Mouse (Mus musculus) forebrain, embryonic 13.5 days (tissue): ENCODE measurements around the gene Syde2. TPM values are rescaled to one million over a fixed set of nuclear protein-coding genes. Genes with fewer than 3 reads are reported as not detected.

Source experiments
- ATAC-seq: fragments of 200-750 bp; cut with Nextera tagmentation; 2 replicates; pipeline ENCODE4 v1.8.0; 2017
- H3K27ac ChIP-seq: fragments of 300-500 bp; sonication (generic); 2 replicates; pipeline ENCODE4 v1.5.1; 2015; ENCODE audit warnings: inconsistent platforms, mild to moderate bottlenecking, moderate library complexity
- H3K27me3 ChIP-seq: fragments of 300-500 bp; sonication (generic); 2 replicates; pipeline ENCODE4 v1.6.1; 2015; ENCODE audit warnings: mild to moderate bottlenecking, inconsistent platforms
- H3K36me3 ChIP-seq: fragments of 300-500 bp; sonication (generic); 2 replicates; pipeline ENCODE4 v1.6.1; 2015; ENCODE audit warnings: mild to moderate bottlenecking, inconsistent platforms; ENCODE audit not compliant: poor library complexity, severe bottlenecking
- H3K4me1 ChIP-seq: fragments of 300-500 bp; sonication (generic); 2 replicates; pipeline ENCODE4 v1.6.1; 2015; ENCODE audit warnings: inconsistent platforms
- H3K4me2 ChIP-seq: fragments of 300-500 bp; sonication (generic); 2 replicates; pipeline ENCODE4 v1.6.1; 2015; ENCODE audit warnings: inconsistent platforms, mild to moderate bottlenecking, moderate library complexity
- H3K4me3 ChIP-seq: fragments of 300-500 bp; sonication (generic); 2 replicates; pipeline ENCODE4 v1.5.1; 2015; ENCODE audit warnings: mild to moderate bottlenecking, inconsistent platforms
- H3K9ac ChIP-seq: fragments of 300-500 bp; sonication (generic); 2 replicates; pipeline ENCODE4 v1.6.1; 2015; ENCODE audit warnings: mild to moderate bottlenecking, inconsistent platforms
- H3K9me3 ChIP-seq: fragments of 300-500 bp; sonication (generic); replicated peaks from 2 replicates; pipeline ENCODE4 v1.6.1; 2016; ENCODE audit warnings: inconsistent platforms
- WGBS: fragments of 180-500 bp; shearing (Covaris S2); methylation state at CpG from one replicate; pipeline ENCODE4 v1.1.7; 2015; 5-methylcytosine and 5-hydroxymethylcytosine counted together
- polyA plus RNA-seq: library from polyadenylated mRNA; unstranded; fragments of >200 nt; fragmentation: Nextera tagmentation; extraction: Ambion mirVana; gene quantifications from 2 replicates; pipeline ENCODE4 v1.2.1, GENCODE M21; 2015

The Syde2 gene
- polyA plus RNA-seq, 1 experiment from 2014 or later, result 0.59 TPM

GRCm38 (mm10) chr3:145971501-145971900 lies 16.2 kb upstream of the Syde2 start:
- Histone ChIP-seq H3K27ac (0 out of 2 replicates have a peak overlapping the region, but pooled peaks have one; percentile 14), H3K4me2 (no peak overlapping the region), H3K36me3 (no peaks in the 10 kb centered on the region), H3K4me3 (no peak overlapping the region), H3K4me1 (no peaks in the 10 kb centered on the region), H3K9ac (no peak overlapping the region), H3K9me3 (peaks cover 11% of the 10 kb centered on the region; the same call in 1 of the 2 replicates), H3K27me3 (no peaks in the 10 kb centered on the region)
- 47% methylated on average over 10 of the region's 10 CpGs for WGBS
- ATAC-seq, result peak; percentile 43; the same call in 1 of the 2 replicates

DNA sequence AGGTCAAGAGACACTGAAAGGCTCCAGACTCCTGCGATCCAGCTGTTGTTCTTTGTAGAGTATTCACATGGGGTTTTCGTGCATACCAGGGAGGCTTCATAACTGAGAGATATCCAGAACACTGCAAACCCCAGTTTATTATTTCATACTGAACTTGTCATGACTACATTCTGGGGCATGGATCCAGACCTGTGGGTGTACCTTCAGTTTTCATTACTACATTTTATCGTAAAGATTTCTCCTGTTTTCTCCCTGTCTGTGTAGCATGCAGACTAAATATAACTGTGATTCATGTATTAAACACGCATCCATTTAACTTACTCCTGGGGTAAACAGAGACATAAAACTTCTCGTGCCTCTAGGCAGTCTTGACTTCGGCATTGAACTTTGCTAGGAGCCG lies 12.7 kb upstream of the Syde2 start:
- Histone ChIP-seq H3K4me1 (no peaks in the 10 kb centered on the region), H3K36me3 (no peaks in the 10 kb centered on the region), H3K27me3 (no peaks in the 10 kb centered on the region), H3K27ac (no peak overlapping the region), H3K4me3 (no peak overlapping the region), H3K9ac (no peak overlapping the region), H3K4me2 (no peak overlapping the region), H3K9me3 (peaks cover 11% of the 10 kb centered on the region; the same call in 1 of the 2 replicates)
- WGBS, result 95% methylated on average over 7 of the region's 7 CpGs
- no peak for ATAC-seq

DNA sequence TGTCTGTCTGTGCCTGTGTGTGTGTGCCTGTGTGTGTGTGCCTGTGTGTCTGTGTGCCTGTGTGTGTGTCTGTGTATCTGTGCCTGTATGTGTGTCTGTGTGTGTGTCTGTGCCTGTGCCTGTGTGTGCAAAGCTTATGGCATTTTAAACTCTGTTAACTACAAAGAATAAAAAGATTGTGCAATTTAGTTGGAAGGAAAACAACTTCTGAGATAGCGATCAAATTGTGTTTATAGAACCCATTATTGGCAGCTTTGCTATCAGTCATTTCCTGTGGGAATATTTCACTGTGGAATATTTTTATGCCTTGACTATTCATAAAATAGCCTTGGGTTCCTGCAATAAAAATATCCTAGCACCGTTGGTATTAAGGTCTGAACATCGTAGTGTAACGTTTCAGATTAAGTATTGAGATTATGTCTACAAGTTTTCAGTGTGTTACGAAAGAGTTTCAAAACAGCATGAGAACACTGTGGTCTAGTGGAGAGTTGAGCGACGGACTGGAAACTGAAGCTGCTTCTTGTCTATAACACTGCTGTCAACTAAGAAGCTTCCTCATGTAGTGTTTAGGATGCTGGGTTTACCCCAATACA lies 2.2 kb upstream of the Syde2 start:
- H3K4me2 ChIP-seq, result no peak overlapping the region

GRCm38 (mm10) chr3:145986317-145987001 lies 1.2 kb upstream of the Syde2 start:
- no peak overlapping the region for H3K4me2 ChIP-seq
- H3K4me3 ChIP-seq, result peak overlapping the region; percentile 67; the same call in 1 of the 2 replicates
- H3K27me3 ChIP-seq, result peaks cover 27% of the 10 kb centered on the region
- H3K36me3 ChIP-seq, result no peaks in the 10 kb centered on the region
- H3K27ac ChIP-seq, result no peak overlapping the region
- no peak overlapping the region for H3K9ac ChIP-seq
- no peak for ATAC-seq
- H3K9me3 ChIP-seq, result no peaks in the 10 kb centered on the region
- 50% methylated on average over 6 of the region's 6 CpGs for WGBS
- peaks cover 16% of the 10 kb centered on the region for H3K4me1 ChIP-seq

More for the DNA sequence above, 2.2 kb upstream of the Syde2 start:
- Histone ChIP-seq H3K9ac (no peak overlapping the region), H3K27ac (no peak overlapping the region), H3K4me3 (no peak overlapping the region), H3K27me3 (peaks cover 27% of the 10 kb centered on the region), H3K4me1 (peaks cover 16% of the 10 kb centered on the region), H3K9me3 (no peaks in the 10 kb centered on the region), H3K36me3 (no peaks in the 10 kb centered on the region)
- WGBS, result 89% methylated on average over 7 of the region's 7 CpGs
- ATAC-seq, result no peak

DNA sequence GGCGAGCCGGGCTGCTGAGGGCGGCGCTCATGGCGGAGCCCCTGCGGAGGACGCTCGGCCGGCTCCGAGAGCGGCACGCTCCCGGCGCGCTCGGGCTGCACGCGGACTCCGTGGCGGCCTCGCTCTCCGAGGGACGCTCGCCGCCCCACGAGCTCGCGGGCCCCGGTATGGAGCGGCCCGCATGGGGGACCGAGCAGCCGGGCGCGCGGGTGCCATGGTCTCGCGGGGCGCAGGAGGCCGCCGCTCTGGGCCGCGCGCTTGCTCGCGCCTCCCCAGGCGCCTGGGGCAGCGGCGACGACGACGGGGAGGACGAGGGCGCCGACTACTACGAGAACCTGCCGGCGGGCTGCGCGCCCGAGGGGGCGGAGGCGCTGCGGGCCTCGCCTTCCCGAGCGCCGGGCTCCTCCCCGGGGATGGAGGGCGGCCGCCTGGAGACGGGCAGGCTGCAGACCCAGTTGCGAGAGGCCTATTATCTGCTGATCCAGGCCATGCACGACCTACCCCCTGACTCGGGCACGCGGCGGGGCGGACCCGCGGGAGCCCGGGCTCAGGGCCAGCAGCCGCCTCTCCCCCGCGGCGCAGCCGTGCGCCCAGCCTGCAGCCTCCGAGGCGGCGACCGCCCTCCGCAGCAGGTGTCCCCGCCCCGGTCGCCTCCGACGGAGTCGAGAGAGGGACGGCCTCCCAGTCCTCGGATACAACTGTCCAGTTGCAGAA lies 457 bp downstream of the Syde2 start:
- peak overlapping the region; percentile 67 for H3K4me3 ChIP-seq
- H3K9me3 ChIP-seq, result no peaks in the 10 kb centered on the region
- peak overlapping the region; percentile 25; the same call in 1 of the 2 replicates for H3K27ac ChIP-seq
- peak overlapping the region; percentile 70 for H3K9ac ChIP-seq
- under 1% methylated on average over 74 of the region's 101 CpGs for WGBS
- ATAC-seq, result peak; percentile 83
- peaks cover 16% of the 10 kb centered on the region for H3K4me1 ChIP-seq
- H3K36me3 ChIP-seq, result no peaks in the 10 kb centered on the region
- peak overlapping the region; percentile 81 for H3K4me2 ChIP-seq
- H3K27me3 ChIP-seq, result peaks cover 27% of the 10 kb centered on the region

- H3K27me3 ChIP-seq, result peaks cover 26% of the 10 kb centered on the region
- H3K9ac ChIP-seq, result peak overlapping the region; percentile 70
- H3K4me3 ChIP-seq, result peak overlapping the region; percentile 67
- under 1% methylated on average over 45 of the region's 45 CpGs for WGBS
- no peaks in the 10 kb centered on the region for H3K9me3 ChIP-seq
- no peaks in the 10 kb centered on the region for H3K36me3 ChIP-seq
- peaks cover 16% of the 10 kb centered on the region for H3K4me1 ChIP-seq
- peak; percentile 31 for ATAC-seq
- H3K4me2 ChIP-seq, result peak overlapping the region; percentile 81
- no peak overlapping the region for H3K27ac ChIP-seq
These were observed 1.3 kb downstream of the Syde2 start for GRCm38 (mm10) chr3:145988684-145989575.

DNA sequence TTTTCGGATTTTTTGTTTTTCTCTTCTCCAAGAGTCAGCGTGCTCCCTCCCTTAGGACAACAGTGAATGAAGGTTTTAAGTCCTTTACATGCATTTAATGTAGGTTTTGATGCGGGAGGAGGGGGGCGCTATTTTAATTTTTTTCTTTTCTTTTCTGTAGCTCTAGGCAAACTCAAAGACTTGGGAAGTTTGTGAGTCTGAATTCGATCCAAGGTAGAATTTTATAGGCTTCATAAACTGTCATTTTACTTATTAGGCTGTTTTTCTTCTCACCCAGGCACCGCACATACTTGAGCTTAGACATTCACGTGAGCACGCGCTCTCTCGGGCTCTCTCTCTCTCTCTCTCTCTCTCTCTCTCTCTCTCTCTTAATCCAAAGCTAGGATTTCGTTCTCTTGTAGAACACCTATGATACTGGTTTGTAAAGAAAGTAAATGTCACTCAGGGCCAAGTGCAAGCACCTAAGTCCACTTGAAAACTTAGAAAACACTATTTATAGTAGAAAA lies 2.0 kb downstream of the Syde2 start:
- H3K9ac ChIP-seq, result peak overlapping the region; percentile 45
- 2% methylated on average over 11 of the region's 11 CpGs for WGBS
- peaks cover 16% of the 10 kb centered on the region for H3K4me1 ChIP-seq
- H3K27me3 ChIP-seq, result peaks cover 19% of the 10 kb centered on the region
- H3K4me3 ChIP-seq, result peak overlapping the region; percentile 67
- ATAC-seq, result no peak
- peak overlapping the region; percentile 81 for H3K4me2 ChIP-seq
- no peaks in the 10 kb centered on the region for H3K9me3 ChIP-seq
- no peaks in the 10 kb centered on the region for H3K36me3 ChIP-seq
- no peak overlapping the region for H3K27ac ChIP-seq

DNA sequence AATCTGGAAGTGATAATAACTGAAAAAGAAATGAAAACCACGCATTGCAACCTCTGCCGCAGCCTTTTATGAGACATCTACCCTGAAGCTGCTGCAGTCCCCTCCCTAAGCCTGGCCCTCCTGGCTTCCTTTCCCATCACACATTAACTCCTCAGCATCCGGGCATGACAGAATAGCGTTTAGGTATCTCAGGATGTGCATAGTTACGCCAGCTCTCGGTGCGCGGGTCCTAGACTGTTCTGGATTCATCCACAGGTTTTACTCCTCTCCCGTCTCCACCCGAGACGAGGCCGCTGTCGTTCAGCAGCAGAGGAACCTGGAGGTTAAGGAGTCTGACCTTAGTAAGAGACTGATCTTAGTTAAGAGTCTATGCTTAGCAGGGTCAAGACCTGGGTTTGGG lies 3.5 kb downstream of the Syde2 start:
- ATAC-seq, result no peak
- H3K9me3 ChIP-seq, result no peaks in the 10 kb centered on the region
- no peaks in the 10 kb centered on the region for H3K36me3 ChIP-seq
- no peak overlapping the region for H3K9ac ChIP-seq
- no peak overlapping the region for H3K27ac ChIP-seq
- 94% methylated on average over 13 of the region's 13 CpGs for WGBS
- H3K4me3 ChIP-seq, result no peak overlapping the region
- H3K4me2 ChIP-seq, result no peak overlapping the region
- peaks cover 16% of the 10 kb centered on the region for H3K4me1 ChIP-seq
- peaks cover 17% of the 10 kb centered on the region for H3K27me3 ChIP-seq

DNA sequence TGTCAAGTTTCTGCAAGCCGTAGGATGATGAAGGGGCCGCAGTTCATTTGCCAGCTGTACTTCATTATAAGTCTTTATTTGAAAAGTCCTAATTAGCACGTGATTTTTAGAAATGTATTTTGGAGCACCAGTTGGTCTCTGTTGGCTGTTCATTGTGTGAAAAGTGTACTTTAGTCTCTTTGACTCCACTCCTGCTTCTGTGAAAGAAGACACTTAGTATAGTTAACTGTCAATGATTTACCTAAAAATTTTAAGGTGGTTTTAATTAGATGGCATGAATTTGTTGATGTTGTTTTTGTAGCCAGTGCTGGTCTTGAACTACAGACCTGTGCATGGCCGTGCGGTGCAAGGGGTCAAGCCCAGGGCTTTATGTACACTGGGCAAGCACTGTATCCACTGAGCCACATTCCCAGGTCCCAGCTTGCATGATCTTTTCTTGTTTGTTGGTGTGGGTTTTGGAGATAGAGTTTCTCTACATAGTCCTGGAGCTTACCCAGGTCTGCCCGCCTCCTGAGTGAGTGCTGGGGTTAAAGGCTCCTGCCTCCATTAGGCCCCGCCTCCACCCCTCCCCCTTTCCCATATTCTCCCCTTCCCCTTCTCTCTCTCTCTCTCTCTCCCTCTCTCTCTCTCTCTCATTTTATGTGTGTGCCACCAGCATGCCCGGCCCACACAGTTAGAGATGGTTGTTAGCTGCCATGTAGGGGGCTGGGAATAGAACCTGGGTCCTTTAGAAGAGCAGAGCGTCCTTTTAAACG lies 4.5 kb downstream of the Syde2 start:
- WGBS, result 84% methylated on average over 10 of the region's 10 CpGs
- Histone ChIP-seq H3K27ac (no peak overlapping the region), H3K4me2 (no peak overlapping the region), H3K4me3 (no peak overlapping the region), H3K27me3 (peaks cover 8% of the 10 kb centered on the region), H3K9me3 (no peaks in the 10 kb centered on the region), H3K9ac (no peak overlapping the region), H3K4me1 (peaks cover 16% of the 10 kb centered on the region), H3K36me3 (no peaks in the 10 kb centered on the region)
- ATAC-seq, result no peak

GRCm38 (mm10) chr3:145992796-145993195 lies 5.1 kb downstream of the Syde2 start:
- Histone ChIP-seq H3K4me1 (peaks cover 16% of the 10 kb centered on the region), H3K4me3 (no peak overlapping the region), H3K36me3 (no peaks in the 10 kb centered on the region), H3K27ac (no peak overlapping the region), H3K27me3 (peaks cover 8% of the 10 kb centered on the region), H3K4me2 (no peak overlapping the region), H3K9me3 (no peaks in the 10 kb centered on the region), H3K9ac (no peak overlapping the region)
- no peak for ATAC-seq
- 89% methylated on average over 10 of the region's 10 CpGs for WGBS
